Mouse (Mus musculus) megakaryocyte progenitor cell, adult 5-6 weeks (primary cell): ENCODE results near the gene Olfr58. TPM values are rescaled to one million over a fixed set of nuclear protein-coding genes. Genes with fewer than 3 reads are reported as not detected.
"Not testable (repeated sequence)": the region's sequence is repeated elsewhere in the genome, so short reads cannot be mapped to it uniquely, and the experiment has no call there.

Source experiments
- ATAC-seq: replicated peaks from 2 replicates; pipeline ENCODE4 v1.8.0; 2016; ENCODE audit warnings: mild to moderate bottlenecking, moderate TSS enrichment, inconsistent platforms; ENCODE audit not compliant: poor library complexity
- total RNA-seq, 2 experiments: library from RNA; stranded (forward) in 1 of 2; stranded (reverse) in 1 of 2; fragments of 157-497, 149-512 nt in 1 of 2; fragments of 200-1000 nt in 1 of 2; gene quantifications; 2 replicates each; pipeline versions ENCODE4 v1.2.3 to v1.2.4; 2015 to 2017

Gene Olfr58
- total RNA-seq (2015) (not detected in 2 replicates), total RNA-seq (2017) (not detected in 2 replicates)

DNA sequence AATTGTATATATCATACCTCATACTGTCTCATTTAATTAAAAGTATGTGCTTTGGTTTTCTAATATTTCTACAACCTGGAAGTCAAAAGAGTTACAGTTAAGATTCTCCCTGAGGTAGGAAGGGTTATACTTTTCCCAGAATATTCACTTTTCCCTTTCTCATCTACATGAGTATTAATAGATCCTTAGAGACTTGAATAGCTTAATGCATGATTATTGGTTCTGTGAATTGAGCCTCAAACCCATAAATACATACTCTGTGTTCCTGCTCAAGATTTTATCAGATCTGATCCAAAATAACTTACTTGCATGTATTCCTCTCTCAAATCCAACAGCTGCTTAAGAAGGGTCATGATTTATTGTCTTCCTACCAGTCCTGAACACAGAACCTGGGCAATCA is at the start of gene Olfr58:
Gene Olfr58, plus strand, starts transcription at position 301 of the 400 bp plus-strand sequence.
- no peak for ATAC-seq

DNA sequence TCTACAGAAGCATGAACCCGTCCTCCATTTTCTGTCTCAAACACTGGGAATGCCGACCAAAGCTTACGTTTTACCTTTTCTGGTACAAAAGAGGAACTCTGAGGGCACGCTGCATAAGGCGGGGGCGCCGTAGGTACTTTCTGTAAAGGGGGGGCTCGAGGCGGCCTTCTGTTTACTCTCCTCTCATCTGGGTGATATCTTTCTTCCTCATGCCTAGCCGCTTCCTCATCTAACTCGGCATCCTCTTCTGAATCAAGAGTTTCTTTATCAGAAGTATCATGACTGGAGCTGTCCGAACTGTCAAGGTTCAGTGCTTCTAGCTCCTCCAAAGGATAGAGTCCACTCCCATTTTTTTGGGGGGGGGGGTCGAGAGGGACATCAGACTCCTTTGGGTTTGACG is 10.9 kb upstream of the Olfr58 start:
- no peak for ATAC-seq

DNA sequence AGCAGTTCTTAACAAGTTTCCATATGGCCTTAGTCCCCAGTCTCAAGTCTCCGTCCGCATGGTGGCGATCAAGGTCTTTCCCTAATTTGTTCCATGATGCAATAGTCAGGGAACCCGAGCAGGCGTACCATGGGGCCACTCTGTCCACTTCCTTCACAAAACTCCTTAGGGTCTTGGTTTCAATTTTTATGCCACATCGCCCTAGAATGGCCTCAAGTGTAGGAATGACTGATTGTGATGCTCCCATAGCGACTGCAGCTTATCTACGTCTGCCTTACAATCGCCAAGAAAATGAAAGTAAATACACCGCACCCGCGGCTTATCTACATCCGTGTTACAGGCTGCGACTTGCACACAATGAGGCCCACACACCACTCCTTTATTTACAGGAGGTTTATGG is 10.4 kb upstream of the Olfr58 start:
- no peak for ATAC-seq

DNA sequence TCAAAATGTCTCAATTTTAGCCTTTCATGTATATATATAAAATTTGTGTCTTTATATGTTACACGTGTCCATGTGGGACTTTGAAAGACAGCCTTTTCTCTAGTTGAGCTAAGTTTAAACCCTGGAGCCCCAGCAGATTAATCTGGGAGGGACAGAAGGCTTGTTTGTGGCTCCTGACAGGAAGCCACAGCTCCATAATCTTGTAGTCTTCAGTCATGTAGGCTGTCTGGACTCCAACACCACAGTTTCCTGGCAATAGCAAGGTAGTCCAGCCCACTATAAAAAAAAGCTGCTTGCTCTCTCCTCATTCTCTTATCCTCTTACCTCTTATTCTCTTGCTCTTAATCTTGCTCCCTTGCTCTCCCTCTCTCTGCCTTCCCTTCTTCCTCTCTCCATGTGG is 22.9 kb downstream of the Olfr58 start:
- ATAC-seq: no peak

DNA sequence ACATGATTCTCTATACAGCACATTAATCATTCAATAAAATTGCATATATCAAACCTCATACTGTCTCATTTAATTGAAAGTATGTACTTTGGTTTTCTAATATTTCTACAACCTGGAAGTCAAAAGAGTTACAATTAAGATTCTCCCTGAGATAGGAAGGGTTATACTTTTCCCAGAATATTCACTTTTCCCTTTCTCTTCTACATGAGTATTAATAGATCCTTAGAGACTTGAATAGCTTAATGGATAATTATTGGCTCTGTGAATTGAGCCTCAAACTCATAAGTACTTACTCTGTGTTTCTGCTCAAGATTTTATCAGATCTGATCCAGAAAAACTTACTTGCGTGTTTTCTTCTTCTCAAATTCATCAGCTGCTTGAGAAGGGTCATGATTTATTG is 24.5 kb downstream of the Olfr58 start, which contains the start of gene Olfr859:
Gene Olfr859, plus strand, starts transcription at position 301 of the 400 bp plus-strand sequence.
- ATAC-seq: not testable (repeated sequence)

Other genes with a start within 250 kb of the Olfr58 start
- not detected in 2 replicates for gene Olfr853, start 239.2 kb upstream of the Olfr58 start, total RNA-seq (2015)
- gene Olfr853, start 239.2 kb upstream of the Olfr58 start, total RNA-seq (2017): not detected in 2 replicates
- not detected in 2 replicates for gene Olfr854, start 212.9 kb upstream of the Olfr58 start, total RNA-seq (2015)
- gene Olfr854, start 212.9 kb upstream of the Olfr58 start, total RNA-seq (2017): not detected in 2 replicates
- gene Olfr855, start 197.7 kb upstream of the Olfr58 start, total RNA-seq (2015): not detected in 2 replicates
- not detected in 2 replicates for gene Olfr855, start 197.7 kb upstream of the Olfr58 start, total RNA-seq (2017)
- 13.5 and 17.7 TPM in 2 replicates for gene Zfp317, start 158.2 kb upstream of the Olfr58 start, total RNA-seq (2015)
- 19.2 and 20.8 TPM in 2 replicates for gene Zfp317, start 158.2 kb upstream of the Olfr58 start, total RNA-seq (2017)
- not detected in 2 replicates for gene Olfr857, start 70.8 kb upstream of the Olfr58 start, total RNA-seq (2015)
- not detected in 2 replicates for gene Olfr857, start 70.8 kb upstream of the Olfr58 start, total RNA-seq (2017)
- not detected in 2 replicates for gene Olfr859, start 24.6 kb downstream of the Olfr58 start, total RNA-seq (2015)
- gene Olfr859, start 24.6 kb downstream of the Olfr58 start, total RNA-seq (2017): not detected in 2 replicates
- not detected in 2 replicates for gene Olfr860, start 69.5 kb downstream of the Olfr58 start, total RNA-seq (2015)
- not detected in 2 replicates for gene Olfr860, start 69.5 kb downstream of the Olfr58 start, total RNA-seq (2017)
- not detected in 2 replicates for gene Olfr862, start 107.7 kb downstream of the Olfr58 start, total RNA-seq (2015)
- gene Olfr862, start 107.7 kb downstream of the Olfr58 start, total RNA-seq (2017): not detected in 2 replicates
- 0.02 TPM in 1 of 2 replicates, not detected in the other for gene Olfr77, start 136.6 kb downstream of the Olfr58 start, total RNA-seq (2015)
- gene Olfr77, start 136.6 kb downstream of the Olfr58 start, total RNA-seq (2017): 0.21 and 0.37 TPM in 2 replicates
- gene Olfr866, start 247.8 kb downstream of the Olfr58 start, total RNA-seq (2015): not detected in 2 replicates
- gene Olfr866, start 247.8 kb downstream of the Olfr58 start, total RNA-seq (2017): not detected in 2 replicates